Mouse (Mus musculus) intestine, postnatal 0 days (tissue): ENCODE measurements around the gene Anks6. TPM values are rescaled to one million over a fixed set of nuclear protein-coding genes. Genes with fewer than 3 reads are reported as not detected.

ENCODE experiments used
- ATAC-seq: fragments of 200-750 bp; cut with Nextera tagmentation; 2 replicates; pipeline ENCODE4 v1.8.0; 2017; ENCODE audit warnings: mild to moderate bottlenecking, moderate TSS enrichment, moderate library complexity
- H3K27ac ChIP-seq: fragments of 300-500 bp; sonication (generic); 2 replicates; pipeline ENCODE4 v1.5.1; 2014; ENCODE audit warnings: mild to moderate bottlenecking, low read depth, low read length, moderate library complexity
- H3K27me3 ChIP-seq: fragments of 300-500 bp; sonication (generic); replicated peaks from 2 replicates; pipeline ENCODE4 v1.6.1; 2014; ENCODE audit warnings: low read length, mixed read lengths; ENCODE audit not compliant: control insufficient read depth, insufficient read depth
- H3K36me3 ChIP-seq: fragments of 300-500 bp; sonication (generic); 2 replicates; pipeline ENCODE4 v1.6.1; 2014; ENCODE audit warnings: mild to moderate bottlenecking, moderate library complexity; ENCODE audit not compliant: control insufficient read depth, insufficient read depth
- H3K4me1 ChIP-seq: fragments of 300-500 bp; sonication (generic); replicated peaks from 2 replicates; pipeline ENCODE4 v1.6.1; 2014; ENCODE audit warnings: antibody characterized with exemption, low read length, mixed read lengths; ENCODE audit not compliant: control insufficient read depth, insufficient read depth
- H3K4me2 ChIP-seq: fragments of 300-500 bp; sonication (generic); replicated peaks from 2 replicates; pipeline ENCODE4 v1.6.1; 2014; ENCODE audit warnings: low read depth, mild to moderate bottlenecking, moderate library complexity
- H3K4me3 ChIP-seq: fragments of 300-500 bp; sonication (generic); 2 replicates; pipeline ENCODE4 v1.5.1; 2014; ENCODE audit warnings: low read depth, low read length
- H3K9ac ChIP-seq: fragments of 300-500 bp; sonication (generic); 2 replicates; pipeline ENCODE4 v1.6.1; 2014; ENCODE audit warnings: mild to moderate bottlenecking, low read depth, low read length
- H3K9me3 ChIP-seq: fragments of 300-500 bp; sonication (generic); 2 replicates; pipeline ENCODE4 v1.6.1; 2016; ENCODE audit warnings: mixed run types; ENCODE audit not compliant: control insufficient read depth
- CTCF ChIP-seq: sonication (generic); IDR thresholded peaks from 2 replicates; pipeline ENCODE4 v1.5.1; 2016; ENCODE audit warnings: low read depth, mild to moderate bottlenecking, control low read depth, antibody characterized with exemption, moderate library complexity
- WGBS: fragments of 180-500 bp; shearing (Covaris S2); extraction: QIAGEN DNeasy Blood & Tissue Kit; methylation state at CpG from one replicate; pipeline ENCODE4 v1.1.7; 2014; 5-methylcytosine and 5-hydroxymethylcytosine counted together
- polyA plus RNA-seq: library from polyadenylated mRNA; unstranded; fragments of >200 nt; fragmentation: Nextera tagmentation; extraction: Ambion mirVana; gene quantifications from 2 replicates; pipeline ENCODE4 v1.2.1, GENCODE M21; 2015

Gene Anks6
- polyA plus RNA-seq, 1 experiment from 2014 or later, result 1.3 TPM

- no peaks in the 10 kb centered on the region for H3K36me3 ChIP-seq
- TF ChIP-seq CTCF, result no peak
- no peak overlapping the region for H3K4me3 ChIP-seq
- peaks cover 48% of the 10 kb centered on the region for H3K27me3 ChIP-seq
- no peak overlapping the region for H3K9ac ChIP-seq
- WGBS, result 32% methylated on average over 3 of the region's 3 CpGs
- H3K9me3 ChIP-seq, result no peaks in the 10 kb centered on the region
- no peak overlapping the region for H3K27ac ChIP-seq
- H3K4me2 ChIP-seq, result no peak overlapping the region
- ATAC-seq, result no peak
- H3K4me1 ChIP-seq, result no peaks in the 10 kb centered on the region
Observed at GRCm38 (mm10) chr4:46988257-46988656, 69.0 kb downstream of the Anks6 start.

DNA sequence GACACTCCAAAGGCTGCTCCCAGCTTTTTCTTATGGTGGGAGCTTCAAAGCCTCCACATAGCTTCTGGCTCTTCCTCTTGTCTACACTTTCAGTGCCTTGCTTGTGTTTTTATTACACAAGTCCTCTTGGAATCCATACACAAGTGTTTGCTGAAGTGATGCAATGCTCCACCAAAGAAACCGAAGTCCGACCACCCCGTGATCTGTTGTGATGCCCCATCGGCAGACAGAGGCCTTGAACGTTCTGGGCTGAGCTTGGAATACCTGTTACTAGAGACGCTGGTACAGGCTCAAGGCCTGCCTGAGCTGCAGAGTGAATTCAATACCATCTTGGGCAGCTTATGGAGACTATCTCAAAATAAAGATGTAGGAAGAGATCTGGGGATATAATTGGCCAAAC, 69.4 kb downstream of the Anks6 start:
- Histone ChIP-seq H3K4me3 (no peak overlapping the region), H3K4me2 (no peak overlapping the region), H3K27ac (no peak overlapping the region), H3K36me3 (no peaks in the 10 kb centered on the region), H3K4me1 (no peaks in the 10 kb centered on the region), H3K9ac (no peak overlapping the region), H3K27me3 (peaks cover 45% of the 10 kb centered on the region), H3K9me3 (no peaks in the 10 kb centered on the region)
- WGBS, result 79% methylated on average over 6 of the region's 6 CpGs
- no peak for ATAC-seq
- no peak for TF ChIP-seq CTCF

DNA sequence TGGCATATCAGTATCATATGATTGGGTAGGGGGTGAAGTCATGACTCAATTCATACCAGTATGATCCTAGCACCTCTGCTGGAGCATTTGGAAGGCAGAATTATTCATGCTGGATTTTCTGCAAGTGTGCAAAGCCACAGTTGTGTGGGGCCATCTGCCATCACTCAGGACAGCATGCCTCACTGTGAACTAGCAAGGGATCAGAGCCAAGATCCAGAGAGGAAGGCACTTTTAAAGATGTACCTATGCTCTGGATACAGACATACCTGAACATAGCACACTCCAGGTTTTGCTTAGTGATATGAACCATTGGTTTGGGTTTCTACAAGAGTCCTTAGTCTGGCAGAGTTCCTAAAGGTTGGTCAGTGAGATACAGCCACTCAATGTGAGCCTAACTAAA, 71.2 kb downstream of the Anks6 start:
- Histone ChIP-seq H3K4me2 (no peak overlapping the region), H3K4me3 (no peak overlapping the region), H3K9ac (no peak overlapping the region), H3K9me3 (no peaks in the 10 kb centered on the region), H3K36me3 (no peaks in the 10 kb centered on the region), H3K27ac (no peak overlapping the region), H3K4me1 (no peaks in the 10 kb centered on the region), H3K27me3 (peaks cover 27% of the 10 kb centered on the region)
- ATAC-seq, result no peak
- no peak for TF ChIP-seq CTCF

DNA sequence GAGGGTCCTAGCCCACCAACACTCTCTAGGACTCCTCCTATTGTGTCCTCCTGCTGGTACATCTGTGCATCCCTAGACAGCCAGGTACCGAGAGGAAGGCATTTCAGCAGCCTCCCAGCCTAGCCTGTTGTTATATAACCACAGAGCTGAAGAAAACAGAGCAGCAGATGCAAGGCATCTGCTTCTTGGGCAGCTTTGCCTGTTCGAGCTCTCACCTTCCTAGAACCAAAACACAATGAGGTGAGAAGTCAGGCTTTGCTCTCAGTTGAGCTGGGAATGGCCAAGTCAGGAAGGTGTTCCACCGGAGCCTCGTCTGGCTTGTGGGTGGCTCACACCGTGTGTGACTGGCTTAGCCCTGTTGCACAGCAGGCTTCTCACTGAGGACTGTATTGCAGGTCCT, 74.3 kb downstream of the Anks6 start:
- 68% methylated on average over 5 of the region's 5 CpGs for WGBS
- no peaks in the 10 kb centered on the region for H3K36me3 ChIP-seq
- H3K4me3 ChIP-seq, result no peak overlapping the region
- no peaks in the 10 kb centered on the region for H3K4me1 ChIP-seq
- TF ChIP-seq CTCF, result no peak
- no peak overlapping the region for H3K9ac ChIP-seq
- 0 out of 2 replicates have a peak, but pooled peaks cover 4% of the 10 kb centered on the region for H3K27me3 ChIP-seq
- no peaks in the 10 kb centered on the region for H3K9me3 ChIP-seq
- no peak overlapping the region for H3K27ac ChIP-seq
- no peak for ATAC-seq
- H3K4me2 ChIP-seq, result no peak overlapping the region

- WGBS, result 80% methylated on average over 4 of the region's 4 CpGs
- H3K9me3 ChIP-seq, result no peaks in the 10 kb centered on the region
- no peak overlapping the region for H3K4me3 ChIP-seq
- ATAC-seq, result no peak
- H3K4me2 ChIP-seq, result no peak overlapping the region
- no peaks in the 10 kb centered on the region for H3K36me3 ChIP-seq
- no peaks in the 10 kb centered on the region for H3K4me1 ChIP-seq
- TF ChIP-seq CTCF, result no peak
- no peak overlapping the region for H3K27ac ChIP-seq
- H3K9ac ChIP-seq, result no peak overlapping the region
- 0 out of 2 replicates have a peak, but pooled peaks cover 4% of the 10 kb centered on the region for H3K27me3 ChIP-seq
Observed at GRCm38 (mm10) chr4:46982094-46982493, 75.1 kb downstream of the Anks6 start.

DNA sequence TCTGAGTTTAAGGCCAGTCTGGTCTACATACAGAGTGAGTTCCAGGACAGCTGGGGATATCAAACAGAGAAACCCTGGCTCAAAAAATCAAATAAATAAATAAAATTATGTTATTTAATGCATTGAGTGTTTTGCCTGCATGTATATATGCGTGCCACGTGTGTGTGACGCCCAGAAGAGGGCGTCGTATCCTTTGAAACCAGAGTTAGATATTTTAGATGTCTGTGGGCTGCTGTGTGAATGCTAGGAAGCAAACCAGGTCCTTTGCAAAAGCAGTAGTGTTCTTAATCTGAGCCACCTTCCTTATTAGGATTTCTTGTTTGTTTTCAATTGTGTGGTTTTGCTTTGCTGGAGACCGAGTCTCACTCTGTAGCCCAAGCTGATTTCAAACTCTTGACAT, 78.9 kb downstream of the Anks6 start:
- H3K36me3 ChIP-seq, result no peaks in the 10 kb centered on the region
- WGBS, result 84% methylated on average over 6 of the region's 6 CpGs
- H3K9me3 ChIP-seq, result no peaks in the 10 kb centered on the region
- TF ChIP-seq CTCF, result no peak
- H3K4me3 ChIP-seq, result no peak overlapping the region
- H3K4me2 ChIP-seq, result no peak overlapping the region
- ATAC-seq, result no peak
- no peaks in the 10 kb centered on the region for H3K27me3 ChIP-seq
- no peak overlapping the region for H3K9ac ChIP-seq
- no peaks in the 10 kb centered on the region for H3K4me1 ChIP-seq
- no peak overlapping the region for H3K27ac ChIP-seq

- Histone ChIP-seq H3K9ac (no peak overlapping the region), H3K36me3 (no peaks in the 10 kb centered on the region), H3K4me2 (no peak overlapping the region), H3K4me3 (no peak overlapping the region), H3K9me3 (no peaks in the 10 kb centered on the region), H3K27ac (no peak overlapping the region), H3K4me1 (no peaks in the 10 kb centered on the region), H3K27me3 (no peaks in the 10 kb centered on the region)
- WGBS, result 92% methylated on average over 7 of the region's 7 CpGs
- no peak for ATAC-seq
- TF ChIP-seq CTCF, result no peak
Observed at GRCm38 (mm10) chr4:46977161-46977560, 80.1 kb downstream of the Anks6 start.
